Mouse (Mus musculus): Measurements from ENCODE around the gene Skap1. TPM values are rescaled to one million over a fixed set of nuclear protein-coding genes. Genes with fewer than 3 reads are reported as not detected.

The Skap1 gene
- total RNA-seq (2023) = 378 TPM

DNA sequence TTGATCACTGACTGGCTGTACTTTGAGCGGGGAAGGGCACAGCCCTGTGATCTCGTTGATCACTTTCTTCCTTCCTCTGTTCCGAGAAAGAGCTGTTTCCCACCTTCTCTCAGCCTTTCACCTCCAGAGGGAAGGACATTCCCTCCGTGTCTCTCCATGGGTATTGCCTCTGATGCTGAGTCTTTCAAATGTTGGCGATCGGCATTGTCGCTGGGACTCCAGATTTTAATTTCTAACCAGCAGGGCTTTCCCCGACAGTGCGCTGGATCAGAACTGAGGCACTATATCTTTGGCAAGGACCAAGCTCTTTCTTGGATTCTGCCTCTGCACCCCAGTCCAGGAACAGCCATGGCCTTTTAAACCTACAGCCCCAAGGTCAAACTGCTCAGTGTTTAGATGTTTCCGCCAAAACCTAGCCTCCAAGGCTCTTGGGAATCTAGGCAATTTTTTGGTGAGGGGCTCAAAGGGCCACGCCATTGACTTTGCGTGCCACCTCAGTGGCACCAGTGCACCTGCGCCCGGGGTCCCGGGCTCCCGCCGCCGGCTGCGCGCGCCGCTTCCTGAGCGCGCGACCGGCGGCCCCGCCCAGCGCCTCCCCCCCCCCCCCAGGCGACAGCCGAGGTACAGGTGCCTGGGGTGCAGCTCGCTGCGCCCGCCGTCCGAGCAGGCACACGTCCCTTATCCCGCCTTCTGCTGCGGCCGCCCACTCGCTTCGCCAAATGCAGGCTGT lies at the start of gene Skap1:
TSS of gene Skap1 (plus strand) at position 608 of the 730 bp plus-strand sequence.

DNA sequence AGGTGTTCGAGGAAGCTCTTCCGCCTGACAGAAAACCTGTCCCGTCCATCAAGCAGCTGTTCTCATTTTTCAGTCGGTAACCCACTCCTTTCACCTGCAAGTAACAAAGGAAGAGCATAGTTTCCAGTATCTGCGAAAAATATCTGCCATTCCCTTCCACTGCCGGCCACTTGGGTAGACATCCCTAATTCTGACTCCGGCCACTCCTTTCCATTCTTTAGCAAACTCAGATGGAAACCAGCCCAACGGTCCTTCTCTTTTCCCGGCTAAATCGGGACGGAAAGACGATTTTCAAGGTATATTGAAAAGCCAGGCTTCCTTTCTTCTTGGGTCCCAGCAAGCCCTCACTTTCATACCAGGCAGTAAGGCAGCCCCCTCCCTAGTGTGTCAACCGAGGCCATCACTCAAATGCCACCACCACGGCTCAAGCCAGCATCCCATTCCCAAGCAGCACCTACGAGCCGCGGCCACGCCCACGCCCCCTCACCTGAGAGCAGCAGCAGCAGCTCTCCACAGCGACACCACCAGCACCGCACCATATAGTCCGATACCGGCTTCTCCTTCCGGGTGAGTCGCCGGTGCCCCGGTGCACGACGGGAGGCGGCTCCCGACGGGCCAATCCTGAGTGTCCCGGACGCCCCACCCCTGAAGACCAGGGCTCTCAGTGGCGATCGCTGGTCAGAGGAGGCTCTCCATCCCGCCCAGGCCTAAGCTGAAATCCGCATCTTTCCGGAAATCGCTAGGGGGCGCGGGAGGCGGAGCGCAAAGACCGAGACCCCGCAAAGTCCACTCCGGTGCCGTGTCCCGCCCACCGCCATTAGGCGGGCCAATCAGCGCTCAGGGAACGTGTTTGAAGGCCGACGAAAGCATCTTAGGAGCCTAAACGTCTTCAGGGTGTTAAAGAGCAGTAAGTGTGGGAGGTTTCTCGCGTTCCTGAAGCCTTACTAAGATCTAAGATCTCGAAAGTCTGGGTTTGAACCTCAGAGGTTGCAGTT lies 312.9 kb downstream of the Skap1 start, which contains the start of gene Snx11:
TSS of gene Snx11 (minus strand) at position 592 of the 995 bp plus-strand sequence.

DNA sequence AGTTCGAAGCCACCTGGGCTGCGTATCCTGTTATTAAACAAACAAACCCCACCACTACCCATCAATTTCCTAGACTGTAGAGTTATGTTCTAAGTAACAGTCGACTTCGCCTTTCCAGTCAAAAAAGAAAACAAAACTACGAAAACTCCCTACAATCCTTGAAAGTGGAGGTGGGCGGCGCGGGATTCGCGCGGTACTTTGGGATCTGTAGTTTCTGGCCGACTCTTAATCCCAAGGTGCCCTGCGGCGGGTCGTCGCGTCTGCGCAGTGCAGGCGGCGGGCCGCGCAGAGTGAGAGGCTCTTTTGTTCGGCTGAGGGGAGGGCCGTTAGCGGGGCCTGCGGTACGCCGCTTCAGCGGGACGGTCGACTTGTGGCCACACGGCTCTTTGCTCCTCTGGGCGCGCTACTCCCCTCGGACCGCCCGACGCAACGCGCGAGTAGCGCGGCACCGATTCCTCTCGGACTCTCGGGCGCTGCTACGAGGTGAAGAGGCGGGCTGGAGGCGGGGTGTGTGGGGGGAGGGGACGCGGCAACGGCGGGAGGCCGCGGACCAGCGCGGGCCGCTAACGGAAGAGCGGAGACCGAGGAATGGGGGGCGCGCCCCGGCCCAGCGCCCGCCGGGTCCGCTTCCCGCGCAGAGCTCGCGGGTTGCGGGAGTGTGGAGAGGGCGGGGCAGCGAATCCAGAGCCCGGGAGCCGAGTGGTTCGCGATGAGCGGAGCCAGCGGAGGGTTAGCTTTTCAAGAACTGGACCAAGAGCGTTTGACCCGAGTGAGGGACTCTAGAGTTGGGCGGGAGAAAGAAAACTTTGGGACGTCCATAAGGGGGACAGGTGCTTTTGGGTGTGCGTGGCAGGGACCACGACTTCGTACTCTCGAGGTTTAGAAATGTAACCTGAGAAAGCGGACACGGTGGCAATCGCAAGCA lies 324.7 kb downstream of the Skap1 start, which contains the start of gene Cbx1:
TSS of gene Cbx1 (plus strand) at position 257 of the 925 bp plus-strand sequence.

Other genes starting within 250 kb of the Skap1 start
- gene Hoxb9, start 193.1 kb upstream of the Skap1 start, total RNA-seq (2023) = not detected
- not detected for gene Hoxb8, start 182.7 kb upstream of the Skap1 start, total RNA-seq (2023)
- not detected for gene Hoxb7, start 178.0 kb upstream of the Skap1 start, total RNA-seq (2023)
- not detected for gene Hoxb6, start 172.1 kb upstream of the Skap1 start, total RNA-seq (2023)
- gene Hoxb5, start 161.3 kb upstream of the Skap1 start, total RNA-seq (2023) = not detected
- gene Hoxb4, start 146.3 kb upstream of the Skap1 start, total RNA-seq (2023) = 1.2 TPM
- gene Hoxb3, start 141.3 kb upstream of the Skap1 start, total RNA-seq (2023) = not detected
- not detected for gene Hoxb2, start 114.1 kb upstream of the Skap1 start, total RNA-seq (2023)
- gene Hoxb1, start 98.8 kb upstream of the Skap1 start, total RNA-seq (2023) = not detected

Measured in CD8-positive naive resting alpha-beta T cell, adult 57 days (primary cell).